Mouse (Mus musculus): ENCODE data around the gene Cnp.

DNA sequence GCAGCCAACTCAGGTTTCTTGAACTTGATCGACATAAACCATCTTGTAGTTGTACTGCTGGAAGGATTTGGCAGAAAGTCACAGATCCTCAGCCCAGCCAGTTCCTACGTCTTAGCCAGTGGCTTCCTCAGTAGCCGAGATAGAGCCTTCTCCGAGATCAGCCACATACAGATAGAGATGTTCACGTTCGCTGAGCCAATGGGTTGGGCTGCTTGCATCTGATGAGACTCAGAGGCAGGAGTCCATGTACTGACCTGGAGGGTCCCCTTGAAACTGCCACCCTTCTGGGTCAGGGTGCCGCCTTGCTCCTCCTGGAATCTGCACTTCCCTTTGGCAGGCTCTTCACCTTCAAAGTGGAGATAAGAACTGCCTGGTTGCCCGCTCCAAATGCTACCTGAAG is 25.2 kb upstream of the Cnp start:
- TF ChIP-seq CTCF (IDR thresholded peaks at IDR 0.05; ENCODE audit: low read depth) = no peak
- TF ChIP-seq EP300 (IDR thresholded peaks at IDR 0.05; ENCODE audit: low read depth) = no peak
